20 mouse cellular contexts compared by ENCODE assay signal in genomic region chr12:24614452-24615075, GRCm38 (mm10). TPM values are rescaled to one million over a fixed set of nuclear protein-coding genes. Genes with fewer than 3 reads are reported as not detected.
A peak's percentile ranks its signal among the peaks of the same experiment; 100 is the strongest.
DNase-seq lines count a peak whose midpoint lies in the region; ATAC-seq and TF ChIP-seq lines count a peak whose summit lies in the region.
"Had no signal": no experiment of that assay in that cellular context is flagged by ENCODE, and none has a peak within 500 bp of the region (broad histone marks: within the 10 kb centered on the region; RNA-seq: fewer than 3 reads in every experiment).

No protein-coding gene starts in this region.

- no peaks in the 10 kb centered on the region for H3K27me3 ChIP-seq in liver, embryonic 16.5 days (ENCODE audit: control insufficient read depth, insufficient read depth, low read depth, low read length)
- no peaks in the 10 kb centered on the region for H3K27me3 ChIP-seq in lung, postnatal 0 days (replicated peaks; ENCODE audit: insufficient read depth, low read length)
- no peaks in the 10 kb centered on the region for H3K27me3 ChIP-seq in stomach, embryonic 14.5 days (ENCODE audit: control insufficient read depth, insufficient read depth, low read length)
- no peaks in the 10 kb centered on the region for H3K27me3 ChIP-seq in stomach, postnatal 0 days (ENCODE audit: control insufficient read depth, insufficient read depth, low read length)
- H3K27me3 ChIP-seq: embryonic facial prominence, embryonic 15.5 days; forebrain, embryonic 15.5 days had no signal

- H3K27ac ChIP-seq in liver, embryonic 16.5 days (ENCODE audit: low read length), result no peak overlapping the region
- no peak overlapping the region for H3K27ac ChIP-seq in lung, postnatal 0 days (ENCODE audit: low read length)
- no peak overlapping the region for H3K27ac ChIP-seq in stomach, embryonic 14.5 days (ENCODE audit: low read length)
- no peak overlapping the region for H3K27ac ChIP-seq in stomach, postnatal 0 days (replicated peaks)
- H3K27ac ChIP-seq: embryonic facial prominence, embryonic 15.5 days; forebrain, embryonic 15.5 days; heart, embryonic 10.5 days had no signal

- no peaks in the 10 kb centered on the region for H3K9me3 ChIP-seq in liver, embryonic 16.5 days (replicated peaks; ENCODE audit: control insufficient read depth, low read length)
- H3K9me3 ChIP-seq in lung, postnatal 0 days (ENCODE audit: low read length), result no peaks in the 10 kb centered on the region
- no peaks in the 10 kb centered on the region for H3K9me3 ChIP-seq in stomach, embryonic 14.5 days (ENCODE audit: control insufficient read depth, low read depth, low read length)
- H3K9me3 ChIP-seq in stomach, postnatal 0 days (ENCODE audit: control insufficient read depth, low read length), result no peaks in the 10 kb centered on the region
- H3K9me3 ChIP-seq: embryonic facial prominence, embryonic 15.5 days; forebrain, embryonic 15.5 days; heart, embryonic 10.5 days had no signal

- no peaks in the 10 kb centered on the region for H3K4me1 ChIP-seq in liver, embryonic 16.5 days (ENCODE audit: control insufficient read depth, low read depth, low read length)
- H3K4me1 ChIP-seq in lung, postnatal 0 days (ENCODE audit: insufficient read depth, low read depth, low read length), result no peaks in the 10 kb centered on the region
- 0 out of 2 replicates have a peak, but pooled peaks cover 5% of the 10 kb centered on the region for H3K4me1 ChIP-seq in stomach, embryonic 14.5 days (ENCODE audit: control insufficient read depth, insufficient read depth, low read length)
- H3K4me1 ChIP-seq in stomach, postnatal 0 days (replicated peaks; ENCODE audit: control insufficient read depth, insufficient read depth), result no peaks in the 10 kb centered on the region
- H3K4me1 ChIP-seq: embryonic facial prominence, embryonic 15.5 days; forebrain, embryonic 15.5 days; heart, embryonic 10.5 days had no signal

- 75% methylated on average over 17 of the region's 17 CpGs for WGBS in liver, embryonic 16.5 days (ENCODE audit: insufficient replicate concordance)
- WGBS in lung, postnatal 0 days, result 59% methylated on average over 17 of the region's 17 CpGs
- 68% methylated on average over 17 of the region's 17 CpGs for WGBS in stomach, embryonic 14.5 days
- WGBS in stomach, postnatal 0 days, result 55% methylated on average over 17 of the region's 17 CpGs

- TF ChIP-seq EP300 in lung, postnatal 0 days (IDR thresholded peaks at IDR 0.05), result no peak
- TF ChIP-seq EP300 in stomach, postnatal 0 days (optimal IDR thresholded peaks at IDR 0.05), result no peak

- H3K9ac ChIP-seq in liver, embryonic 16.5 days (ENCODE audit: low read depth, low read length), result no peak overlapping the region
- H3K9ac ChIP-seq in lung, postnatal 0 days (replicated peaks; ENCODE audit: low read depth), result no peak overlapping the region
- H3K9ac ChIP-seq in stomach, embryonic 14.5 days (replicated peaks; ENCODE audit: low read depth, low read length), result no peak overlapping the region
- no peak overlapping the region for H3K9ac ChIP-seq in stomach, postnatal 0 days (ENCODE audit: low read length)
- H3K9ac ChIP-seq: embryonic facial prominence, embryonic 15.5 days; forebrain, embryonic 15.5 days had no signal

- DNase-seq in liver, result no peak
- DNase-seq in lung, postnatal 0 days (ENCODE audit: low spot score), result peak; percentile 24
- no peak for DNase-seq in lung, postnatal 14 days
- DNase-seq in stomach, postnatal 0 days (ENCODE audit: low spot score), result peak; percentile 73
- no peak for DNase-seq in embryo, embryonic 11 days
- DNase-seq: adrenal gland, adult 8-10 months; adrenal gland, postnatal 36 days; cerebellum, adult 2 months; cerebellum, postnatal 10 days; gastrocnemius, postnatal 36 days; heart, adult 18-20 months; heart, postnatal 10 days; heart, postnatal 4 days had no signal

- no peak for TF ChIP-seq CTCF in lung, postnatal 0 days (IDR thresholded peaks at IDR 0.05)
- no peak for TF ChIP-seq CTCF in stomach, postnatal 0 days (IDR thresholded peaks at IDR 0.05; ENCODE audit: low read depth)

- no peaks in the 10 kb centered on the region for H3K36me3 ChIP-seq in liver, embryonic 16.5 days (ENCODE audit: control insufficient read depth, insufficient read depth)
- no peaks in the 10 kb centered on the region for H3K36me3 ChIP-seq in lung, postnatal 0 days (ENCODE audit: insufficient read depth, low read length)
- no peaks in the 10 kb centered on the region for H3K36me3 ChIP-seq in stomach, embryonic 14.5 days (ENCODE audit: control insufficient read depth, insufficient read depth, low read length)
- no peaks in the 10 kb centered on the region for H3K36me3 ChIP-seq in stomach, postnatal 0 days (ENCODE audit: control insufficient read depth, insufficient read depth, low read length)
- H3K36me3 ChIP-seq: embryonic facial prominence, embryonic 15.5 days; forebrain, embryonic 15.5 days had no signal

- H3K4me2 ChIP-seq in liver, embryonic 16.5 days (ENCODE audit: low read depth, low read length), result no peak overlapping the region
- H3K4me2 ChIP-seq in lung, postnatal 0 days (replicated peaks; ENCODE audit: low read depth, low read length), result no peak overlapping the region
- H3K4me2 ChIP-seq in stomach, embryonic 14.5 days (replicated peaks; ENCODE audit: low read depth, low read length), result no peak overlapping the region
- H3K4me2 ChIP-seq in stomach, postnatal 0 days (replicated peaks; ENCODE audit: low read depth), result no peak overlapping the region
- H3K4me2 ChIP-seq: embryonic facial prominence, embryonic 15.5 days; forebrain, embryonic 15.5 days had no signal

- no peak overlapping the region for H3K4me3 ChIP-seq in liver, embryonic 16.5 days (ENCODE audit: low read depth, low read length)
- H3K4me3 ChIP-seq in lung, postnatal 0 days (ENCODE audit: low read depth, low read length), result no peak overlapping the region
- no peak overlapping the region for H3K4me3 ChIP-seq in stomach, embryonic 14.5 days (ENCODE audit: low read depth, low read length)
- no peak overlapping the region for H3K4me3 ChIP-seq in stomach, postnatal 0 days (ENCODE audit: low read depth, low read length)
- H3K4me3 ChIP-seq: embryonic facial prominence, embryonic 15.5 days; erythroblast, embryonic 14.5 days; forebrain, embryonic 15.5 days; heart, embryonic 10.5 days had no signal

- 0 out of 2 replicates have a peak, but pooled peaks have one; percentile 3 for ATAC-seq in liver, embryonic 16.5 days (ENCODE audit: low read depth)
- ATAC-seq in lung, postnatal 0 days, result peak; percentile 73
- peak; percentile 87 for ATAC-seq in stomach, embryonic 14.5 days (ENCODE audit: insufficient number of reproducible peaks, insufficient read depth, low FRiP score, low read depth)
- peak; percentile 85 for ATAC-seq in stomach, postnatal 0 days (ENCODE audit: low FRiP score, low TSS enrichment)
- no peak for ATAC-seq in granulocyte monocyte progenitor cell, adult 5-6 weeks (replicated peaks; ENCODE audit: poor library complexity, severe bottlenecking)
- ATAC-seq: forebrain, embryonic 15.5 days had no signal

RNA-seq across cellular contexts. Expression of gene Klf11, which starts 36.5 kb away (rescaled TPM):
- 9.3 and 9.7 TPM in 2 replicates for polyA plus RNA-seq in liver, embryonic 16.5 days (2015; fragmentation: Nextera tagmentation; extraction: Ambion mirVana)
- 22.1 and 26.0 TPM in 2 replicates for polyA plus RNA-seq in lung, postnatal 0 days (2015; fragmentation: Nextera tagmentation; extraction: Ambion mirVana)
- 14.3 and 14.7 TPM in 2 replicates for polyA plus RNA-seq in stomach, embryonic 14.5 days (2014; fragmentation: Nextera tagmentation; extraction: Ambion mirVana)
- 9.8 and 11.3 TPM in 2 replicates for polyA plus RNA-seq in stomach, postnatal 0 days (2015; fragmentation: Nextera tagmentation; extraction: Ambion mirVana)
- total RNA-seq in granulocyte monocyte progenitor cell, adult 5-6 weeks (2014; fragmentation: Nextera tagmentation), result 7.1 and 13.2 TPM in 2 replicates
- 10.0 and 12.7 TPM in 2 replicates for total RNA-seq in granulocyte monocyte progenitor cell, adult 5-6 weeks (2017)

RNA-seq across cellular contexts. Expression of gene Grhl1, which starts 42.5 kb away (rescaled TPM):
- 0.42 and 0.46 TPM in 2 replicates for polyA plus RNA-seq in liver, embryonic 16.5 days (2015; fragmentation: Nextera tagmentation; extraction: Ambion mirVana)
- 3.0 and 4.0 TPM in 2 replicates for polyA plus RNA-seq in lung, postnatal 0 days (2015; fragmentation: Nextera tagmentation; extraction: Ambion mirVana)
- 2.6 and 3.8 TPM in 2 replicates for polyA plus RNA-seq in stomach, embryonic 14.5 days (2014; fragmentation: Nextera tagmentation; extraction: Ambion mirVana)
- 28.6 and 28.9 TPM in 2 replicates for polyA plus RNA-seq in stomach, postnatal 0 days (2015; fragmentation: Nextera tagmentation; extraction: Ambion mirVana)
- total RNA-seq in granulocyte monocyte progenitor cell, adult 5-6 weeks (2014; fragmentation: Nextera tagmentation), result 0.53 TPM in 1 of 2 replicates, not detected in the other
- 0.62 and 0.73 TPM in 2 replicates for total RNA-seq in granulocyte monocyte progenitor cell, adult 5-6 weeks (2017)

Comparison
In these comparisons a context has a peak if more than half of its experiments do, and no peak if none do; other contexts are left out.
1. DNase-seq: peak in lung, postnatal 0 days (single experiment) and stomach, postnatal 0 days (single experiment); none in liver (single experiment), lung, postnatal 14 days (single experiment) and embryo, embryonic 11 days (single experiment).